Mouse (Mus musculus): ENCODE data around the gene Gm13271. TPM values are rescaled to one million over a fixed set of nuclear protein-coding genes. Genes with fewer than 3 reads are reported as not detected.
"Not testable (repeated sequence)": the region's sequence is repeated elsewhere in the genome, so short reads cannot be mapped to it uniquely, and the experiment has no call there.

Gene Gm13271
- polyA plus RNA-seq (2015; fragmentation: Nextera tagmentation; extraction: Ambion mirVana) = not detected in 2 replicates

- not testable (repeated sequence) for H3K27me3 ChIP-seq, ATAC-seq
- WGBS = 77% methylated on average over 15 of the region's 15 CpGs
Observed at GRCm38 (mm10) chr4:88754818-88755340, at the start of gene Gm13271. Gm13271 (plus strand) TSS chr4:88754868.

GRCm38 (mm10) chr4:88705924-88706323 is 48.7 kb upstream of the Gm13271 start:
- H3K4me2 ChIP-seq = no peak overlapping the region
- H3K27me3 ChIP-seq = no peaks in the 10 kb centered on the region
- H3K9me3 ChIP-seq (replicated peaks) = no peaks in the 10 kb centered on the region
- WGBS = 55% methylated on average over 3 of the region's 3 CpGs
- no peak overlapping the region for H3K9ac ChIP-seq
- no peaks in the 10 kb centered on the region for H3K36me3 ChIP-seq (ENCODE audit: poor library complexity, severe bottlenecking)
- ATAC-seq = no peak
- no peak overlapping the region for H3K4me3 ChIP-seq
- H3K27ac ChIP-seq = no peak overlapping the region
- no peaks in the 10 kb centered on the region for H3K4me1 ChIP-seq

More at GRCm38 (mm10) chr4:88754818-88755340, at the start of gene Gm13271:
- not testable (repeated sequence) for H3K27ac ChIP-seq; H3K36me3 ChIP-seq (ENCODE audit: poor library complexity, severe bottlenecking); H3K9ac ChIP-seq; H3K9me3 ChIP-seq (replicated peaks); H3K4me2 ChIP-seq; H3K4me1 ChIP-seq; H3K4me3 ChIP-seq

GRCm38 (mm10) chr4:88707128-88707826 is 47.4 kb upstream of the Gm13271 start:
- Histone ChIP-seq H3K4me2 (no peak overlapping the region), H3K4me3 (no peak overlapping the region), H3K4me1 (no peaks in the 10 kb centered on the region), H3K9ac (no peak overlapping the region), H3K36me3 (ENCODE audit: poor library complexity, severe bottlenecking) (no peaks in the 10 kb centered on the region), H3K27me3 (no peaks in the 10 kb centered on the region), H3K27ac (no peak overlapping the region), H3K9me3 (replicated peaks) (no peaks in the 10 kb centered on the region)
- 100% methylated on average over 1 of the region's 1 CpGs for WGBS
- no peak for ATAC-seq

GRCm38 (mm10) chr4:88714281-88714680 is 40.4 kb upstream of the Gm13271 start:
- Histone ChIP-seq H3K9ac (no peak overlapping the region), H3K4me1 (peaks cover 15% of the 10 kb centered on the region), H3K27ac (no peak overlapping the region), H3K9me3 (replicated peaks) (no peaks in the 10 kb centered on the region), H3K36me3 (ENCODE audit: poor library complexity, severe bottlenecking) (peaks cover 45% of the 10 kb centered on the region), H3K27me3 (no peaks in the 10 kb centered on the region), H3K4me3 (no peak overlapping the region), H3K4me2 (no peak overlapping the region)
- ATAC-seq = no peak
- WGBS = 87% methylated on average over 1 of the region's 1 CpGs

- H3K36me3 ChIP-seq (ENCODE audit: poor library complexity, severe bottlenecking) = peaks cover 46% of the 10 kb centered on the region
- no peak overlapping the region for H3K9ac ChIP-seq
- H3K4me1 ChIP-seq = peaks cover 21% of the 10 kb centered on the region
- no peak for ATAC-seq
- H3K27ac ChIP-seq = no peak overlapping the region
- no peak overlapping the region for H3K4me3 ChIP-seq
- no peaks in the 10 kb centered on the region for H3K9me3 ChIP-seq (replicated peaks)
- no peak overlapping the region for H3K4me2 ChIP-seq
- no peaks in the 10 kb centered on the region for H3K27me3 ChIP-seq
Observed at GRCm38 (mm10) chr4:88715059-88715458, 39.6 kb upstream of the Gm13271 start.

- Histone ChIP-seq H3K4me2 (peak overlapping the region; percentile 61), H3K36me3 (ENCODE audit: poor library complexity, severe bottlenecking) (peaks cover 43% of the 10 kb centered on the region), H3K4me1 (peaks cover 35% of the 10 kb centered on the region), H3K4me3 (peak overlapping the region; percentile 31), H3K27ac (no peak overlapping the region), H3K9ac (peak overlapping the region; percentile 51), H3K9me3 (replicated peaks) (no peaks in the 10 kb centered on the region), H3K27me3 (no peaks in the 10 kb centered on the region)
- no peak for ATAC-seq
- WGBS = 77% methylated on average over 1 of the region's 1 CpGs
Observed at GRCm38 (mm10) chr4:88718715-88719114, 36.0 kb upstream of the Gm13271 start.

GRCm38 (mm10) chr4:88721791-88722721 is 32.6 kb upstream of the Gm13271 start, which contains the start of the genes Gm26566 and Klhl9:
Gm26566 (plus strand) TSS chr4:88721805.
Klhl9 (minus strand) TSS chr4:88722465.
- Histone ChIP-seq H3K4me1 (peaks cover 35% of the 10 kb centered on the region), H3K27me3 (no peaks in the 10 kb centered on the region), H3K36me3 (ENCODE audit: poor library complexity, severe bottlenecking) (peaks cover 18% of the 10 kb centered on the region), H3K4me2 (peak within 1 kb of the TSS; percentile 87), H3K4me3 (peak within 1 kb of the TSS; percentile 93), H3K27ac (peak within 1 kb of the TSS; percentile 95), H3K9ac (peak within 1 kb of the TSS; percentile 99), H3K9me3 (replicated peaks) (no peaks in the 10 kb centered on the region)
- peak; percentile 98 for ATAC-seq
- under 1% methylated on average over 82 of the region's 82 CpGs for WGBS

- no peak for ATAC-seq
- Histone ChIP-seq H3K4me2 (no peak overlapping the region), H3K4me1 (peaks cover 27% of the 10 kb centered on the region), H3K27ac (no peak overlapping the region), H3K9me3 (replicated peaks) (no peaks in the 10 kb centered on the region), H3K4me3 (no peak overlapping the region), H3K36me3 (ENCODE audit: poor library complexity, severe bottlenecking) (peaks cover 11% of the 10 kb centered on the region), H3K27me3 (no peaks in the 10 kb centered on the region), H3K9ac (no peak overlapping the region)
- WGBS = 66% methylated on average over 8 of the region's 8 CpGs
Observed at GRCm38 (mm10) chr4:88723497-88724090, 31.1 kb upstream of the Gm13271 start.

GRCm38 (mm10) chr4:88726727-88727126 is 27.9 kb upstream of the Gm13271 start:
- ATAC-seq = no peak
- Histone ChIP-seq H3K4me1 (no peaks in the 10 kb centered on the region), H3K9ac (no peak overlapping the region), H3K4me2 (no peak overlapping the region), H3K36me3 (ENCODE audit: poor library complexity, severe bottlenecking) (no peaks in the 10 kb centered on the region), H3K27ac (no peak overlapping the region), H3K4me3 (no peak overlapping the region), H3K27me3 (no peaks in the 10 kb centered on the region), H3K9me3 (replicated peaks) (no peaks in the 10 kb centered on the region)
- 86% methylated on average over 6 of the region's 6 CpGs for WGBS

GRCm38 (mm10) chr4:88727324-88727723 is 27.3 kb upstream of the Gm13271 start:
- H3K27me3 ChIP-seq = no peaks in the 10 kb centered on the region
- no peak overlapping the region for H3K4me3 ChIP-seq
- no peak overlapping the region for H3K27ac ChIP-seq
- H3K4me1 ChIP-seq = no peaks in the 10 kb centered on the region
- no peaks in the 10 kb centered on the region for H3K9me3 ChIP-seq (replicated peaks)
- WGBS = 0% methylated on average over 1 of the region's 1 CpGs
- H3K36me3 ChIP-seq (ENCODE audit: poor library complexity, severe bottlenecking) = no peaks in the 10 kb centered on the region
- H3K4me2 ChIP-seq = no peak overlapping the region
- no peak overlapping the region for H3K9ac ChIP-seq
- ATAC-seq = no peak

- Histone ChIP-seq H3K4me1 (no peaks in the 10 kb centered on the region), H3K36me3 (ENCODE audit: poor library complexity, severe bottlenecking) (no peaks in the 10 kb centered on the region), H3K27me3 (no peaks in the 10 kb centered on the region), H3K9me3 (replicated peaks) (no peaks in the 10 kb centered on the region), H3K27ac (no peak overlapping the region), H3K9ac (no peak overlapping the region), H3K4me2 (no peak overlapping the region), H3K4me3 (no peak overlapping the region)
- WGBS = 5% methylated on average over 2 of the region's 2 CpGs
- peak; percentile 68 for ATAC-seq
Observed at GRCm38 (mm10) chr4:88738480-88738879, 16.2 kb upstream of the Gm13271 start.

- Histone ChIP-seq H3K27me3 (no peaks in the 10 kb centered on the region), H3K4me1 (no peaks in the 10 kb centered on the region), H3K4me2 (no peak overlapping the region), H3K4me3 (no peak overlapping the region), H3K36me3 (ENCODE audit: poor library complexity, severe bottlenecking) (no peaks in the 10 kb centered on the region), H3K9ac (no peak overlapping the region), H3K9me3 (replicated peaks) (no peaks in the 10 kb centered on the region), H3K27ac (no peak overlapping the region)
- ATAC-seq = no peak
- 88% methylated on average over 6 of the region's 6 CpGs for WGBS
Observed at GRCm38 (mm10) chr4:88739036-88739435, 15.6 kb upstream of the Gm13271 start.
